Mouse (Mus musculus) G1E (cell line): ENCODE data around the gene Taf9b.

Source experiments
- CTCF ChIP-seq: IDR thresholded peaks from 2 replicates; pipeline ENCODE4 v1.5.1; 2012; ENCODE audit warnings: low read depth, low read length, inconsistent platforms, mixed read lengths
- GATA1 ChIP-seq: IDR thresholded peaks from 2 replicates; pipeline ENCODE4 v1.6.1; 2012; ENCODE audit warnings: borderline replicate concordance, low read length, inconsistent platforms, mixed read lengths
- GATA2 ChIP-seq: IDR thresholded peaks from 2 replicates; pipeline ENCODE4 v1.6.1; 2012; ENCODE audit warnings: low read depth, low read length, inconsistent platforms, borderline replicate concordance
- POLR2AphosphoS5 ChIP-seq: IDR thresholded peaks from 2 replicates; pipeline ENCODE4 v1.6.1; 2012; ENCODE audit warnings: low read depth, low read length, inconsistent platforms; ENCODE audit not compliant: insufficient replicate concordance
- TAL1 ChIP-seq: conservative IDR thresholded peaks from 2 replicates; pipeline ENCODE4 v1.6.1; 2012; ENCODE audit warnings: low read depth, low read length, inconsistent platforms, mixed read lengths

DNA sequence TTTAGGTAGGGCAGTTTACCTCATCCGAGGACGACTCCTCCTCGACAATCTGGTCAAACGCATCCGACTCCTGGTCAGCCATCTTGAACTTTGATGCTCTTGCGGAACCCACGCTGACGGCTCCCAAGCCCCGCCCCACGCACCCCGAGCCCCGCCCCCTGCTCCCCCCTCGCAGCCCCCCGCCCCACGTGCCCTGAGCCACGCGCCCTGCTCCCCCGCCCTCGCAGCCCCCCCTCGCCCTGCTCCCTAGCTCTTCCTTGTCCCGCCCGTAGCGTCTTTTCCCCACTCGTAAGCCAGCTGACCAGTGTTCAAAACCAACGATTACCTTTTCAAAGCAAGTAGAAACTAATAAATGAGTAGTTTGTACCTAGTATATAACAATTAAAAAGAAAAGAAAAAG is at the start of gene Taf9b:
- TF ChIP-seq CTCF (no peak), GATA1 (no peak), POLR2AphosphoS5 (no peak), TAL1 (no peak), GATA2 (no peak)
